Mouse (Mus musculus): ENCODE measurements around the gene Hsf4. TPM values are rescaled to one million over a fixed set of nuclear protein-coding genes. Genes with fewer than 3 reads are reported as not detected.

Gene Hsf4
- polyA plus RNA-seq, 1 experiment from 2014 or later = not detected

DNA sequence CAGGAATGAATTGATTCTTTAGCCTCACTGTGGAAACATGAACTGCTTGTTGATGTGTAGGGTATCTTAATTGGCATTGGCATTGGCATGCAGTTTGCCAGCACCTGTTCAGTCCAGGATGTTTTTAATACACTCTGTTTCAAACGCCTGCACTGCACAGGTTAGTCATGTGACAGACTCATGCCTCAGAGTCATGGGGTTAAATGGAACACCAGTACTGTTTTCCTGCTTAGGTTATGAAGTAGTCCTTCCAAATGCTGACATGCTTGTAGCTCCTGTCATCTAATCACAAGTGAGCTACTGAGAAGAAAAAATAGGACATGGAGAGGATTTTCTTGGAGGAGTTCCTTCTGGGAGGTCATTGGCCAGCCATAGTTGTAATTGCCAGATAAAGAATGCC, 34.4 kb upstream of the Hsf4 start:
- Histone ChIP-seq H3K9me3 (ENCODE audit: control insufficient read depth, low read length) (no peaks in the 10 kb centered on the region), H3K27me3 (ENCODE audit: control insufficient read depth, insufficient read depth, low read length) (no peaks in the 10 kb centered on the region), H3K4me3 (ENCODE audit: low read depth, low read length) (no peak overlapping the region), H3K27ac (ENCODE audit: low read depth, low read length) (no peak overlapping the region), H3K4me2 (ENCODE audit: low read depth) (no peak overlapping the region), H3K4me1 (ENCODE audit: control insufficient read depth, insufficient read depth, low read length) (no peaks in the 10 kb centered on the region), H3K36me3 (ENCODE audit: control insufficient read depth, insufficient read depth, low read length) (peaks cover 6% of the 10 kb centered on the region), H3K9ac (ENCODE audit: low read length) (no peak overlapping the region)
- no peak for ATAC-seq (ENCODE audit: insufficient read depth, low FRiP score, low TSS enrichment)
- DNase-seq (ENCODE audit: low spot score) = no peak
- WGBS = 79% methylated on average over 1 of the region's 1 CpGs

- no peak overlapping the region for H3K4me3 ChIP-seq (ENCODE audit: low read depth, low read length)
- ATAC-seq (ENCODE audit: insufficient read depth, low FRiP score, low TSS enrichment) (no peak), DNase-seq (ENCODE audit: low spot score) (no peak)
- H3K4me1 ChIP-seq (ENCODE audit: control insufficient read depth, insufficient read depth, low read length) = no peaks in the 10 kb centered on the region
- no peaks in the 10 kb centered on the region for H3K27me3 ChIP-seq (ENCODE audit: control insufficient read depth, insufficient read depth, low read length)
- H3K27ac ChIP-seq (ENCODE audit: low read depth, low read length) = no peak overlapping the region
- no peak overlapping the region for H3K9ac ChIP-seq (ENCODE audit: low read length)
- WGBS = 93% methylated on average over 14 of the region's 14 CpGs
- no peaks in the 10 kb centered on the region for H3K9me3 ChIP-seq (ENCODE audit: control insufficient read depth, low read length)
- H3K36me3 ChIP-seq (ENCODE audit: control insufficient read depth, insufficient read depth, low read length) = peaks cover 8% of the 10 kb centered on the region
- H3K4me2 ChIP-seq (ENCODE audit: low read depth) = no peak overlapping the region
Observed at GRCm38 (mm10) chr8:105237442-105238142, 32.0 kb upstream of the Hsf4 start.

DNA sequence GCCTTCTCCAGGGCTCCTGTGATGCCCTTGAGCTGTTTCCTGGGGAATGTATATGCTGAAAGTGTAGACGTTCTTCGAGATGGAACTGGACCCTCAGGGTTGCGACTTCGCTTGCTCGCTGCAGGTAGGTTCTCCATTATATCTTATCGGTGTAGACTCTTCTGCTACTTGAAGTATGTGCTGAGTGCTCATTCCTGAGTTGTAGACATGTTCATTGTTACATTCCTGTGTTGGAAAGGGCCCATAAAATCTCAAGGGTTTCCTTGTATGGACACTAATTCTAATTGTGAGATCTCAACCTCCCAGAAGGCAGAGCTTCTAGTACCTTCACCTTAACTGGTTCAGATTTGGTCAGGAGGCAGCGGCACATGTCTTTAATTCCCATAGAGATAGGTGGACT, 28.6 kb upstream of the Hsf4 start:
- Histone ChIP-seq H3K36me3 (ENCODE audit: control insufficient read depth, insufficient read depth, low read length) (peaks cover 8% of the 10 kb centered on the region), H3K9me3 (ENCODE audit: control insufficient read depth, low read length) (no peaks in the 10 kb centered on the region), H3K4me3 (ENCODE audit: low read depth, low read length) (no peak overlapping the region), H3K4me1 (ENCODE audit: control insufficient read depth, insufficient read depth, low read length) (no peaks in the 10 kb centered on the region), H3K27ac (ENCODE audit: low read depth, low read length) (no peak overlapping the region), H3K4me2 (ENCODE audit: low read depth) (no peak overlapping the region), H3K27me3 (ENCODE audit: control insufficient read depth, insufficient read depth, low read length) (no peaks in the 10 kb centered on the region), H3K9ac (ENCODE audit: low read length) (no peak overlapping the region)
- ATAC-seq (ENCODE audit: insufficient read depth, low FRiP score, low TSS enrichment) = no peak
- 96% methylated on average over 7 of the region's 7 CpGs for WGBS
- no peak for DNase-seq (ENCODE audit: low spot score)

GRCm38 (mm10) chr8:105251954-105252353, 17.6 kb upstream of the Hsf4 start:
- no peaks in the 10 kb centered on the region for H3K9me3 ChIP-seq (ENCODE audit: control insufficient read depth, low read length)
- peaks cover 10% of the 10 kb centered on the region for H3K36me3 ChIP-seq (ENCODE audit: control insufficient read depth, insufficient read depth, low read length)
- no peak overlapping the region for H3K4me3 ChIP-seq (ENCODE audit: low read depth, low read length)
- DNase-seq (ENCODE audit: low spot score) (no peak), ATAC-seq (ENCODE audit: insufficient read depth, low FRiP score, low TSS enrichment) (no peak)
- no peak overlapping the region for H3K4me2 ChIP-seq (ENCODE audit: low read depth)
- no peak overlapping the region for H3K27ac ChIP-seq (ENCODE audit: low read depth, low read length)
- peaks cover 4% of the 10 kb centered on the region; the same call in 1 of the 2 replicates for H3K4me1 ChIP-seq (ENCODE audit: control insufficient read depth, insufficient read depth, low read length)
- H3K9ac ChIP-seq (ENCODE audit: low read length) = no peak overlapping the region
- WGBS = 91% methylated on average over 6 of the region's 6 CpGs
- H3K27me3 ChIP-seq (ENCODE audit: control insufficient read depth, insufficient read depth, low read length) = peaks cover 14% of the 10 kb centered on the region; the same call in 1 of the 2 replicates

DNA sequence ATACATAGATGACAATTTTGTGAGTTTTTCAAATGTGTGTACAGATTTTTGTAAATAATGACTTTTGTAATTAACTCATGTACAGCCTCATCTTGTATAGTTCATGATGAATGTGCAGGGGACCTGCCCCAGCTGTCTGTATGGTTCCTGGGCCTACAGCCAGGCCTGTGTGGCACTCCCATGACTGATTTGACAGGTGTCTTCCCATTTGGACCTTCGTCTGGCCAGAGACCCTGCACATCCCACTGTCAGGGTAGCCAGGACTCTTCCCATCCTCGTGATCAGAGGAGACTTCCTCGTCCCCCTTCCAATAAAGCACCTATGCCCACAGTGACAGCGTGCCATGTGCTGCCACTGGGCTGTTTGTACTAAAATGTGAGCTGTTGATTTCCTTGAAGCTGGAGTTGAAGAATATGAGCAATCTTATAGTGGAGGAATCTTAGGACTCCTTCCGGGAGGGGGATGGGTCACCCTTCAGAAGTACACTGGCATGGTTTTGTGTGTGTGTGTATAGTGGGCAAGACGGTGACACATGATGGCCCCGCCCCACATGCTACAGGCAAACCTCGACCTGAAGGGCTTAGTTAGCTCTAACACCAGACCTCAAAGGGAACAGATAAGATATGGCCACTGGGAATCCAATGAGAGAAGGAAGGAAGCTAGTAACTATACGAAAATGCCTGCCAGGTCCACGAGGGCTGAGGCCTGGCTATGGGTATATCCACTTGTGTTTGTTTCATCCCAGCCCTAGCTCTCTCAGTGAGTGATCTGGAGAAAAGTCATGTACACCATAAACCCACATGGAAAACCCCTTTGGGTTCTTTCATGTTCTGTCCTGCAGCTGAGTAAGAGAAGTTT, 16.7 kb upstream of the Hsf4 start:
- ATAC-seq (ENCODE audit: insufficient read depth, low FRiP score, low TSS enrichment) (no peak), DNase-seq (ENCODE audit: low spot score) (no peak)
- H3K9ac ChIP-seq (ENCODE audit: low read length) = no peak overlapping the region
- no peak overlapping the region for H3K27ac ChIP-seq (ENCODE audit: low read depth, low read length)
- peaks cover 10% of the 10 kb centered on the region for H3K36me3 ChIP-seq (ENCODE audit: control insufficient read depth, insufficient read depth, low read length)
- H3K27me3 ChIP-seq (ENCODE audit: control insufficient read depth, insufficient read depth, low read length) = peaks cover 20% of the 10 kb centered on the region
- no peaks in the 10 kb centered on the region for H3K9me3 ChIP-seq (ENCODE audit: control insufficient read depth, low read length)
- H3K4me2 ChIP-seq (ENCODE audit: low read depth) = no peak overlapping the region
- H3K4me3 ChIP-seq (ENCODE audit: low read depth, low read length) = no peak overlapping the region
- WGBS = 89% methylated on average over 10 of the region's 10 CpGs
- peaks cover 4% of the 10 kb centered on the region; the same call in 1 of the 2 replicates for H3K4me1 ChIP-seq (ENCODE audit: control insufficient read depth, insufficient read depth, low read length)

GRCm38 (mm10) chr8:105253766-105254151, 15.8 kb upstream of the Hsf4 start:
- ATAC-seq (ENCODE audit: insufficient read depth, low FRiP score, low TSS enrichment) (peak; percentile 22; the same call in 1 of the 2 replicates), DNase-seq (ENCODE audit: low spot score) (peak; percentile 30)
- peaks cover 7% of the 10 kb centered on the region for H3K36me3 ChIP-seq (ENCODE audit: control insufficient read depth, insufficient read depth, low read length)
- H3K9ac ChIP-seq (ENCODE audit: low read length) = no peak overlapping the region; the same call in 1 of the 2 replicates
- H3K27ac ChIP-seq (ENCODE audit: low read depth, low read length) = no peak overlapping the region
- H3K9me3 ChIP-seq (ENCODE audit: control insufficient read depth, low read length) = no peaks in the 10 kb centered on the region
- H3K27me3 ChIP-seq (ENCODE audit: control insufficient read depth, insufficient read depth, low read length) = peaks cover 29% of the 10 kb centered on the region
- WGBS = 28% methylated on average over 20 of the region's 20 CpGs
- peak overlapping the region; percentile 99 for H3K4me2 ChIP-seq (ENCODE audit: low read depth)
- H3K4me1 ChIP-seq (ENCODE audit: control insufficient read depth, insufficient read depth, low read length) = peaks cover 4% of the 10 kb centered on the region
- H3K4me3 ChIP-seq (ENCODE audit: low read depth, low read length) = no peak overlapping the region; the same call in 1 of the 2 replicates

DNA sequence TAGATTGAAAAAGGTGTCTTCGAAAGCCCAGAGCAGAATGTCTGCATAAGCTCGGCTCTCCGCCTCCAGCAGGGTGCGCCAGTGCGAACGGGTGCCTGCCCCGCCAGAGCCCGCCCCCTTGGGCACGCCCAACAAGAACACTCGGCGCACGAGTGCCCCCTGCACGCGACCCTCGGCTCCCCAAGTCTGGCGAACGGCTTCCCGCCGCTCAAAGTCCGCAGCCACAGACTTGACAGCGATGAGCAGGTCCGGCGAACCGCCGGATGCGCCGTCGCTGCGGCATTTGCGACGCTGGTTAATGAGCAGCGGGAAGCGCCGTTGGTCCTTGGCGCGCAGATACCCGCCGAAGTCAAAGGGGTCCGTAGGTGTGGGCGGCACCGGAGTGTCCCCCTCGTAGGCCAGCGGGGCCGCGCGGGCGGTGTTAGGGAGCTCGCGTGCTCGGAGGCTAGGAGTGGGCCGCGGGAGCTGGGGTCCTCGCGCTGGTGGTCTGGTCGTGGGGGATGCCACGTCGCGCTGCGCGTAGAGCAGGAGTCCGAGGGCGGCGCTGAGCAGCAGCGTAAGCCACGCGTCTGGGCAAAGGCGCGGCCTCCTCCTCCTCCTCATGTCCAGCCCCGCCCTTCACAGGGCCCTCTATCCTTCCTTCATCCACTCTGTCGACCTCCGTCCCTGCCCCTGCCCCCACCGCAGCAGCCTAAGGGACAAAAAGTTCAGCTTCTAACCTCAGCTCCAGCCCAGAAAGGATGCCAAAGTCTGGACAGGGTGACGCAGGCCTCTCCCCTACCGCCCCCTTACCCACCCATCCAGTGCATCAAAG, 15.2 kb upstream of the Hsf4 start:
- no peak overlapping the region for H3K27ac ChIP-seq (ENCODE audit: low read depth, low read length)
- WGBS = under 1% methylated on average over 73 of the region's 74 CpGs
- peaks cover 35% of the 10 kb centered on the region for H3K27me3 ChIP-seq (ENCODE audit: control insufficient read depth, insufficient read depth, low read length)

GRCm38 (mm10) chr8:105254966-105255350, 14.6 kb upstream of the Hsf4 start, which contains the start of gene B3gnt9:
TSS of gene B3gnt9 (minus strand) at chr8:105255153.
- Histone ChIP-seq H3K4me1 (ENCODE audit: control insufficient read depth, insufficient read depth, low read length) (peaks cover 12% of the 10 kb centered on the region), H3K4me2 (ENCODE audit: low read depth) (peak within 1 kb of the TSS; percentile 99), H3K27ac (ENCODE audit: low read depth, low read length) (no peak within 1 kb of the TSS), H3K36me3 (ENCODE audit: control insufficient read depth, insufficient read depth, low read length) (peaks cover 7% of the 10 kb centered on the region), H3K27me3 (ENCODE audit: control insufficient read depth, insufficient read depth, low read length) (peaks cover 39% of the 10 kb centered on the region), H3K4me3 (ENCODE audit: low read depth, low read length) (peak within 1 kb of the TSS; percentile 54), H3K9ac (ENCODE audit: low read length) (peak within 1 kb of the TSS; percentile 74), H3K9me3 (ENCODE audit: control insufficient read depth, low read length) (no peaks in the 10 kb centered on the region)
- DNase-seq (ENCODE audit: low spot score) (peak; percentile 49), ATAC-seq (ENCODE audit: insufficient read depth, low FRiP score, low TSS enrichment) (no peak)
- 3% methylated on average over 14 of the region's 14 CpGs for WGBS

More for the DNA sequence above, 15.2 kb upstream of the Hsf4 start:
- peak overlapping the region; percentile 74 for H3K9ac ChIP-seq (ENCODE audit: low read length)
- no peaks in the 10 kb centered on the region for H3K9me3 ChIP-seq (ENCODE audit: control insufficient read depth, low read length)
- peak; percentile 79 for ATAC-seq (ENCODE audit: insufficient read depth, low FRiP score, low TSS enrichment)
- H3K4me1 ChIP-seq (ENCODE audit: control insufficient read depth, insufficient read depth, low read length) = peaks cover 10% of the 10 kb centered on the region
- H3K36me3 ChIP-seq (ENCODE audit: control insufficient read depth, insufficient read depth, low read length) = peaks cover 7% of the 10 kb centered on the region
- peak overlapping the region; percentile 99 for H3K4me2 ChIP-seq (ENCODE audit: low read depth)
- peak; percentile 91 for DNase-seq (ENCODE audit: low spot score)
- peak overlapping the region; percentile 54 for H3K4me3 ChIP-seq (ENCODE audit: low read depth, low read length)

Measured in neural tube, embryonic 11.5 days (tissue).